Mouse (Mus musculus) cerebellum, postnatal 10 days (tissue): ENCODE data around the gene Zfp672.

ENCODE experiments used
- DNase-seq, 2 experiments: peaks; one replicate each; pipeline ENCODE4 v3.0.0; 2021; ENCODE audit warnings: mixed read lengths in 2 of 2

Zfp672 gene

GRCm38 (mm10) chr11:58275756-58276155 lies 54.4 kb downstream of the Zfp672 start:
- DNase-seq = no peak

GRCm38 (mm10) chr11:58274572-58274971 lies 55.6 kb downstream of the Zfp672 start, which contains the start of gene 4930438A08Rik:
TSS of gene 4930438A08Rik (plus strand) at chr11:58274799.
- DNase-seq = no peak

DNA sequence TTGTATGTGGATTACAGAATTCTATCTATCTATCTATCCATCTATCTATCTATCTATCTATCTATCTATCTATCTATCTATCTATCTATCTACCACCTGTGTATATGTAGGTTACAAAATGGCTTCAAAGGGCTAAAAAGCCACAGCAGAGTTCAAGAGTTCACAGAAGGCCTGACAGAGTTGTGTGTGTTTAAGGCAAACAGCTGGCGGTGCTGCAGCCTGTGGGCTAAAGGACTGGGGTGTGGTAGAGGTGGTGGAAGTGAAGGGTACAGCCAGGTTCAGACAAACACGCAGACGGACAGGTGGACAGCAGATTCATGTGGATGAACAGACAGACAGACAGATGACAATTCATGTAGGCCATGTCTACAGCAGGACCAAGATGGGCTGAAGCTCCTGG lies 61.9 kb downstream of the Zfp672 start:
- DNase-seq = no peak
